Mouse (Mus musculus): ENCODE results near the gene Zfp385c.
"Not testable (repeated sequence)": the region's sequence is repeated elsewhere in the genome, so short reads cannot be mapped to it uniquely, and the experiment has no call there.

Gene Zfp385c

DNA sequence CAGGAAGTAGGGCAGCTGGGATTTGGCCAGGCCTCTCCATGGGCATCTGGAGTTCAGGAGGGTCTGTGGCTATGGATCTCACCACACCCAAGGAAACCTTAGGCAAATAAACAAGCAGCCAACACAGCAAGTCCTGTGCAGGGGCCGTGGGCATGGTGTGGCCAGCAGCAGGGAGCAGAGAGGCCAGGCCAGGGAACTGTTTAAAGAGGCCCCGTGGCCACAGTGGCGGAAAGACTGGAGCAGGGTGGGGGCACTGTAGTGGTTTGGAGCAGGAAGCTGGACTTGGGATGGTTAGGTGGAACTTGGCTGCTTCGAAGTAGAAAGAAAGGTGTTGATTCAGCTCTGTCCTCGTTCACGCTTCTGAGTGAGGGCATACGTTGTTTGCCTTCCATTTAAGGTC is 5.0 kb downstream of the Zfp385c start:
- no peak for DNase-seq (ENCODE audit: low spot score)

DNA sequence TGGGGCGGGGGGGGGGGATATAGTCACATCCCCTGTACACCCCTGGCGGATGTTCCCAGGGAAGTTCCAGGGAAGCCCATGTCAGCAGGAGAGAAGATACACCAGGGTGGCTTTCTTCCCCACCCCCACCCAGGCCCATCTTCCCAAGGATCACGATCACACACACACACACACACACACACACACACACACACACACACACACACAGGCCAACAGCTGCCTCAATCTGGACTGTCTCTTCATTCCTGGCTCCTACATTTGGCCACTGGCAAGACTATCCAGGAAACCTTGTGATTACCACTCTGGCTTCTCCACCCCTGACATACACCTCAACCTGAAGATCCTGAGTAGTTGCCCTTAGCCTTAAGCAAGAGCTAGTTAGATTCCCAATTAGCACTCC is 6.9 kb downstream of the Zfp385c start:
- DNase-seq (ENCODE audit: low spot score) = no peak

DNA sequence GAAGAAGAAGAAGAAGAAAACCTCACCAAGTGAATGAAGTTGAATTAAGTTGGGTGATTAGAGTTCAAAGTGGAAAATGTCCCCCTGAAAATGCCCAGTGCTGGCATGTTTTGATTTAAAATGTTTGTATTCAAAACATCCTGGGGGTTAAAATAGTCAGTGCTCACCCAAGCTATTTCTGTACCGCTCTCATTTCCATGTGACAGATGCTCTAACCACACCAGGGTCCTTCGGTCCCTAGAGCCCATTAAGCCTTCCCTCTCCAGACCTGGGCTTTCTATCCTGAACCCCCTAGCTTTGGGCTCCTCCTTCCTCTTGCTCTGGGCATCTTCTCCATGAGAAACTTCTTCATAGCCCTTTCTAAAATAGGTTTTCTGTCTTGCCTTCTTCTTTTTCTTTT is 8.2 kb downstream of the Zfp385c start:
- no peak for DNase-seq (ENCODE audit: low spot score)

DNA sequence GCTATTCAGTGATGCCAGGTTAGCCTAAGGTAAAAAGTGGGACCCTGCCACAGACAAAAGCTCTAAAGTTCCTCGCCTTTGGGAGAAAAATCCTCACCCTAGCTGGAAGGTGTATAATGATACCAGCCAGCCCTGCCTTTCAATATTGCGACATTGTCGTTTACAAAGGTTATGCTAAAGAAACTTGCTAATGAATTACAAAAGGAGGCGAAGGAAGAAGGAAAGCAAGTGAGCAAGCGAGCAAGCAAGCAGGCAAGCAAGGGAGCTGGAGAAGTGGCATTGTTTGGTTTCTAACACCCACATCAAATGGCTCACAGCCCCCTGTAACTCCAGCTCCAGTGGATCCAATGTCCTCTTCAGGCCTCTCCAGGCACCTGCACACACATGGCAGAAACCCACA is 9.7 kb downstream of the Zfp385c start:
- DNase-seq (ENCODE audit: low spot score) = no peak

DNA sequence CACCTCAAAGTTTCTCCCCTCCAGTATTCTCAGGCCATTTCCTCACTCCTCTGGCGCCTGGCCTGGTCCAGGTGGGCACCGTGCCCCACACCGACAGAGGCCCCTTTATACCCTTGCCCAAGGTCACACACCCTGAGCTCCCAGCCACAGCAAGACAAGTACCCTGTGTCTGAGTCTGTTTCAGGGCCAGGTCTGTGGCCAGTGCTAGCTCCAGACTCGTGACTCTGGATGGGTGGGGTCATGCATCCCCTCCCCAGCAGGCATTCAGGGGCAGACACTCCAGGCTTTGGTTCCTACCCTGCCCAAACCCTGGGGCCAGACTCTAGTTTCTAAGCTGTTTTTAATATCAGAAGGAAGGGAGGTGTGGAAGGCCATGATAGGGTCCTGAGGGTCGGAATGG is 10.4 kb downstream of the Zfp385c start:
- no peak for DNase-seq (ENCODE audit: low spot score)

DNA sequence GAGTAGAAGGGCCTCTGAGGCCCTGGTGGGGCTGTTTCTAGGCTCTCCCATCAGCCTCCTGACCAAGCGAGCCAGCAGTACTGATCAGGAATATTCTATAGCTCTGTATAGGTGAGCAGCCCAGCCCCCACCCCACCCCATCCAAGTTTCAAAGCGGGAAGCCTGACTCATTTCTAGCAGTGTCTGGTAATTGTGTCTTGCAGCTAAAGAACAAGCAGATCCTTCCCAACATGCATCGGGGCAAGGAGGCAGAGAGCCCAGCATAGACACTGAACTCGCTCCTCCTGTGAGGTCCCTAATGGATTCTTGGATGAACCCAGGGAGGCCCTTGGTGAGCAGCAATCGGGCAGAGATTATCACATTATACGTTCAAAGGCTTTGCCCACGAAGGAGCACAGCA is 14.4 kb downstream of the Zfp385c start:
- DNase-seq (ENCODE audit: low spot score) = no peak

DNA sequence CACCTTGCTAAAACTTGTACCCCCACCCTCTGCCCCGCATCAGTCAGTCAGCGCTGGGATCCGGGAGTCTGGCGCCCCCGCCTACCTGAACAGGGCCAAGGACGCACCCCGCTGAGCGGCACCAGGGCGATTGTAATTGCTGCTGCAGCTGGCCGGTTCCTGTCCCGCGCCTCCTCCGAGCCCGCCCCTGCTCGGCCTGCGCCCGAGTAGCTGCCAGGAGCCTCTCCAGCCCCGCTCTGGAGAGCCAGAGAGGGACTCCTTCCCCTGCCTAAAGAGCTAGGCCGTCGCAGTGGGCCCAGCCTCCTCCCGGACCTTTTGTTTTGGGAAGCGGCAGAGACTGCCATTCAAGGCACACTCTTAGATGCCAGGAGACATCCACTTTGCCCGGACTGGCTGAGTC is 19.1 kb downstream of the Zfp385c start:
- DNase-seq (ENCODE audit: low spot score) = no peak

DNA sequence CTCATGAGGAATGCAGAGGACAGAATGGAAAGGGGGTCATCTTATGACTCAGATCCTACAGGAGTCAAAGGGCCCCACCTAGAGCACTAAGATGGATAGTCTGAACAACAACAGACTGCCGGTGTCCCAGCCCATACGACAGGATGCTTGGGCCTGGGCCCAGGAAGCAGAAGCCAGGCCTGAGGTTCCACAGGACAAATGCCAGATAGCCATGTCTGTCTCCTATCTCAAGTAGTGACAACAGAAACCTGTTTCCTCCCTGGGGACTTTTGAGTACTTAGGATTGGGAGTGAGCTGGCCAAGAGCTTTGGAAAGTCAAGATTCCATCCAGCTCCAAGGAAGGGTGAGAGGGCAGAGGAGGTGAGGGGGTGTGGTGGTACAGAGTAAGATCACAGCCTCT is 20.3 kb downstream of the Zfp385c start:
- DNase-seq (ENCODE audit: low spot score) = no peak

DNA sequence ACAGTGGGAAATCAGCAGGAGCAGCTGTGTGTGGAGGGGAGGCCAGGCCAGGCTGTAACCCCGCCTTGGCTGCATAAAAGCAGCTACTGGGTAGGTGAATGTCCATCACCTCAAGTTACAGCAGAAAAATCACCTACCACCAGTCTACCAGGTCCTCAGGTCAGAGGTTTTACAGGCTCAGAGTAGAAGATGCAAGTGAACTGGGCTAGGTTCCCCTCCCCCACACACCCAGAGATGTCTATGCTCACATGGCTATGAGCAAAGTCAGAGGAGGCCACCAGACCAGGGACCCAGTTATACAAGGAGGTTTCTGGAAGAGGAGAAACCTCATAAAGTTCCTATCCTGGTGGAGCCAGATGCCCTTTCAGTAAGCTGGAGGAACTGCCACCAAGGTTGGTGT is 21.2 kb downstream of the Zfp385c start:
- no peak for DNase-seq (ENCODE audit: low spot score)

DNA sequence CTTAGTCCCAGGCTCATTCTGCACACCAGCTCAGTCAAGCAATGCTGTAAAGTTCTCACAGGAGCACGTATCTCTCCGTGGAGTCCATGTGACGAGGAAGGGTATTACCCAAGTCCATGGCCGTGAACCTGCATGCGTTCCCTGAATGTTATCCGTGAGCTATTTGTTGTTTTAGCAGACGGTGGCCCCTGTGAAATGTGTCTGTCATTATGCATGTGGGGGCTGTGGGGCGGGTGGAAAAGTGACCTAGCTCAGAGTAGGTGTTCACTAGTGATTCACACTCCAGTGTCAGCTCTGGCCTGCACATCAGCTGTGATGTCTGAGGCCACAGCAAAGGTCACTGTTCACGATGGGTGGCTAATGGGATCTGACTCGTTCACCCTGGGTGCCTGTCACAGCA is 32.4 kb downstream of the Zfp385c start:
- no peak for DNase-seq (ENCODE audit: low spot score)

DNA sequence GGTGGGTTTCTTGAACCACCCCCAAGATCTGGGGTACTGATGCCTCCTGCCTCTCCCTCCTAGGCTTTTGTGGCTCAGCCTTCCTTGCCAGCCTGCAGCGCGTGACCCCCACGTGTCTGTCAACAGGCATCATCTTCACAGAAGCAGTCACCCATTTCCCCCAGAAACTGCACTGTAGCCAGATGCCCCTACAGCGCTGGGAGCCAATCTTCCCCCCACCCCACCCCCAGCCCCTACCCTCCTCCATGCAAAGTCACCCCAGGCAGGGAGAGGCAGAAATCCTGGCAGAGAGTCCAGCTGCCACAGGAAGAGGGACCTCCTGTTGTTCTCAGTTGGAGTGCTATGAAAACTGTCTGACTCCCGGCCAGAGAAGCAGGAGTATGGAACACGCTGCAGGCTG is 35.8 kb downstream of the Zfp385c start:
- DNase-seq (ENCODE audit: low spot score) = no peak

DNA sequence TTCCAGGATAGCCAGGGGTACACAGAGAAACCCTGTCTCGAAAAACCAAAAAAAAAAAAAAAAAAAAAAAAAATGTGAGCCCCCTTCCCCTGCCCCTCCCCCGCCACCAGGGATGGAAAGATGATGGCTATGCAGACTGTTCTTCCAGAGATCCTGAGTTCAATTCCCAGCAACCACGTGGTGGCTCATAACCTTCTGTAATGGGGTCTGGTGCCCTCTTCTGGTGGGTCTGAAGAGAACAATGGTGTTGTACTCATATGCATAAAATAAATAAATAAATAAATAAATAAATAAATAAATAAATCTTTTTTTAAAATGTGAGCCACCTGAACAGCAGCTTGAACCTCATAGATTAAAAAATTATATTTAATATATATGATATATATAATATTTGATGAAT is 36.7 kb downstream of the Zfp385c start:
- DNase-seq (ENCODE audit: low spot score) = not testable (repeated sequence)

DNA sequence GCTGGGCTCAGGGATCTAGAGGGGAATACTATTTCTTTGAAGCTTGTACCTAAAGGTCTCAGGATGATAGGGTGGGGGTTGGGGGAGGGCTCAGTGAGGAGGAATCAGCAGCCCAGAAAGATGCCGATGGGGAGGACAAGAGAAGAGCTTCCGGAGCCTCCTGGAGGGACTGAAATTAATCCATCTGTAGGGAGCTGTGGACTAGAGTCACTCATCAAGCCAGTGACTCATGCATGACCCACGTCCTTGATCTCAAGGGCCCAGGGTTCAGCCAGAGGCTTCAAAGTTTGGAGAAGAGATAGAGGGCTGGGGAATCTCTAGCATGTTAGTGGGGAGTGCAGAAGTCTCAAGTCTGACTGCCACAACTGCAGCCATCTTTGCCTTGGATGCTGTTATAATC is 40.5 kb downstream of the Zfp385c start:
- no peak for DNase-seq (ENCODE audit: low spot score)

DNA sequence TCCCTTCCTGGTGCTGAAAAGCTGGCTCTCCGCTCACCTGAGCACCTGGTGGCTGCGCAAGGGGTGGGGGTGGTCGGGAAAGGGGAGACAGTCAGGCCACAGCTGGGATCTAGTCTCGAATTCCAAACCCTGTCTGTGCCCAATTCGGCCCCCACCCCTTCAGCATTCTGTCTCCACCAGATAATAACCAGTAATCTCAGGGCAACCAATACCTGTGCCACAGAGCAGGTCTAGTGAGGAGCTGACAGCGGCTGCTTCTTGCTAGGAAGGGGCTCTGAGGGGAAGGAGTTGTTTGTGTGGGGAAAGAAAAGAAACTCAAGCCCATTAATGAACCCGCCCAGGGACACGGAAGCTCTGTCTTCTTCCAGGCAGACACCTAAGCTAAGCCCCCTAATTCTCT is 41.0 kb downstream of the Zfp385c start:
- no peak for DNase-seq (ENCODE audit: low spot score)

DNA sequence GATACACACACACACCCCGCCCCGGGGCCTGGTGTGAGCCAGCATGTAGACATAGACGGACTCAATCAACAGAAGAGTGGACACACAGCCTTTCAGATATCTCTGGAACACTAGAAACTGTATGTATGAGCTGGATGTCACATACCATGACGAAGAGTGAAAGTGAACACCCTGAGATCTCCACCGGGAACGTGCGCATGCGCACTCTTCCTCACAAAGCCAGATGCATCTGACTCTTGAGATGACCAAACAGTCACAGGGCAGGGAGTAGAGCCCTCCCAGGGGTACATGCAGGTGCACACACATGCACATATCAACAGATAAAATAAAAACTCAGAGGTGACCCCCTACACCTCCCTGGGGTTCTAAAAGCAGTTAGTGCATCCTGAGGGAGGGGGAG is 43.9 kb downstream of the Zfp385c start:
- no peak for DNase-seq (ENCODE audit: low spot score)

DNA sequence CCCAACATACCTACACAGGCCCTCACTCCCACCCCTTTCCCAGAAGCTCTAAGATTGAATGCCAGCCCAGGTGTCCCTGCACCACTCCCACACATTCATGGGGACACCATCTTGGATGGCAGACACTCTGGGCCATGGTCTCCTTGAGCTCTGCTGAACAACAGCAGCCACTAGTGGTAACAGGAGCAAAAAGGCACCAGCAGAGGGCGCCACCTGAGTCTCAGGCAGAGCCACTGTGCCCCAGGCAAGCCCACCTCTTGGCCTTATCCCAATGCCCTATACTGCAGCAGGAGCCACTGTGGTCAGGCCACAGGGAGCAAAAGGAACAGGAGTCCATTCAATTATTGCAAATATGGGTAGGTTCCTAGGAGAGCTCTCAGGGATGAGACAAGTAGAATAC is 46.0 kb downstream of the Zfp385c start:
- DNase-seq (ENCODE audit: low spot score) = no peak

DNA sequence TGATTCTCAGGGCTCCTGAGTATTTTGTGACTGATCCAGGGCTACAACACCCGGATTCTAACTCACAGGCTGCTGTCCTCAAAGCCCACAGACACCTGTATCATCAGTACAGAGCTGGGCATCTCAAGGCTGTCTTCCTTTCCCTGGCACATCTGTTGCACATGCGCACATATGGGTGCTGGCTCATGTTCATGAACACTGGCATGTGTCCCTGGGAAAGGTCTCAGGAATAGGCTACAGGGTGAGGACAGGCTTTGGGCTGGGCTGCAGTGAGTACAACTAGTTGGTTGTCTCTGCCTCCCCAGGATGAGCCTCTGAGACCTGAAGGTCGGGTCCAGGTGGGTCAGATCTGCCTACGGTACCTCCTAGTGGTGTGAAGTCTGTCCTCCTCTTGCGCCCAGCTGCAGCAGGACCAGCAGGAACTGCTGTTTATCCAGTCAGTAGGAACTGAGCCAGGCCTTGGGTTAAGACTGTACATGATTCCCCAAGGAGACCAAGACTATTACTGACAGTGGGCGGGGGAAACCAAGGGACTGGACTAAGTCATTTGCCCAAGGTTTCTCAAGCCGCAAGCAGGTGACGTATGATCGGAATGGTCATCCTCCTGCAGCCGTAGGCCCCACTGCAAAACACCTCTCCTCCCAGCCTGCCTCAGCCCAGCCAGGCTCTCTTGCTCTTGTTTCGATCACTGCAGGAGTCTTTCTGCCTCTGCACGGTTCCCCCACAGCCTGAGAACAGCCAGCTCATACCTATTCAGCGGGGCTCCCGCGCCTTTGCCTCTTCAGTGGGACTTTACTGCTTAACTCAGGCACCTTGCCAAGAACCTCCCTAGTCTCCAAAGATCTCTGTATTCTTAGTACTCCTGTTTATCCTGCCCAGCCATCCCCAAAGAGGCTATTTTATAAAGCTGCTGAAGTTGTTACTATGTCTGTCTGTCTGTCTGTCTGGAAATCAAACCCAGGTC is 48.4 kb downstream of the Zfp385c start:
- DNase-seq (ENCODE audit: low spot score) = no peak

DNA sequence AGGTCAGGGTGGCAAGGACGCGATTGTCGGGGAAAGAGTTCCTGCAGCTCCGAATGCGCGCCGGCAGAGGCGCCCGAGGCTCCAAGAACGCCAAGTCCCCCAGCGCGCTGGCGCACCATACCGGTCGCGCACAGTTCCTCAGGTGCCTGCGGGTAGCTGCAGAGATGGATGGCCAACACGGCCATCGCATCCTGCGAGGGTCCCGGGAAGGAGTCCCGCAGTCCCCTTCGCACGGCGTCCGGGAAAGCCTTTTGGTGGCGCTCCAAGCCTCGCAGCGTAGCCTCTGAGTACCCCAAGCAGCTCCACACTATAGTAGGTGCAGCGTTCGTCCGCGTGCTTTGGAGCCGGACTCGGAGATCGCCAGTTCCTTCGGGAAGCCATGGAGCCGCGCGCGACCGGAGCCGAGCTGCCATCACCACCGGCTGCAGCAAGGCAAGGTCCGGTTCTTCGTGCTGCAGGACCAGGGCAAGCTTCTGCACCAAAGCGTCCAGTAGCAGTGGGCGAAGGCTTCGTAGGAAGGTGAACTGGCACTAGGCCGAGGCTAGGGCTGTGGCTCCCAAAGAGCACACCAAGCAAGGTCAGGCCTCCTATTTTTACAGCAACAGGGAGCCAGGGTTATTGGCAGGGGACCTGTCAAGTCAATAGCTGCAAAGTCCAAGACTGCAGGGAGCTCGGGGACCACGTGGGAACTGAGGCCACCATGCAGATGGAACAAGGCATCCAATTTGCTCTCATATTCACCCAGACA is 51.9 kb downstream of the Zfp385c start:
- DNase-seq (ENCODE audit: low spot score) = no peak

DNA sequence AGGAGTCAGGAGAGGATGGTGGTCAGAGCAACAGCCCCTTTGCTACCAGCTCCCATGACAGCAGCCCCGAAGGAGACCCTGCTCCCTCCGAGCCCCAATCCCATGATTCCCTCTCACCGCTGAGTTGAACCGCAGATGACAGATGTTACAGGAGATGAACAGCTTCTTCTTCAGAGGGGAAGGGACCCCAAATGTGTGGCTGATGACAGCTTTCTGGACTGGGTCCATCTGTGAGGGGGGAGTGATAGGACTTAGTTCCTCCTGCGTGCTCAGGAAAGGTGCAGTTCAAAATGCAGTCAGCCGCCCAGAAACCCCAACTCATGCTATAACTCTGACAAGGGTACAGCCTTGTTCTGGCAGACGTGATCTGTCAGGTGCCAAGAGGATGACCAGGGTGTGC is 57.7 kb downstream of the Zfp385c start:
- no peak for DNase-seq (ENCODE audit: low spot score)

DNA sequence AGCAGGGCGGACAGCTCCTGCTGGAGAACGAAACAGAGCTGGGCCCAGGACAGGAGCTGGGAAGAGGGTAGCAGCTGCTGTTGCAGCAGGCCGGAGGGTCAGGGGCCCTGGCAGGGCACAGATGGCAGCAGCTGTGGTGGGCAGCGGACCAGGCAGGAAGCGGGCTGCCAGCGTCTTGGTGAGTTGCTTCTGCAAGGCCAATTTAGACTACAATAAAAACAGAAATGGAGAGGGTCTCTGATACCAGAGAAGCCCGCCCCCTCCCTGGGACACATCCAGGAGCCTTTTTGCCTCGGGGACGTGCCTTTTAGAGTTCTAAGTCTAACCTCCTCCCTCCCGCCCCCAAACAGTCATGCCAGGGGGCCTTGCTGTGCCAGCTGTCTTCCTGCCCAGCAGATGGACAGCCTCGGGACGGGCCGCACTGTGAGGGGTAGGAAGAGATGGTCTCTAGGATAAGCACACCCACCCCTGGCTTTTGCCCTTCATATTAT is 63.3 kb downstream of the Zfp385c start:
- no peak for DNase-seq (ENCODE audit: low spot score)

DNA sequence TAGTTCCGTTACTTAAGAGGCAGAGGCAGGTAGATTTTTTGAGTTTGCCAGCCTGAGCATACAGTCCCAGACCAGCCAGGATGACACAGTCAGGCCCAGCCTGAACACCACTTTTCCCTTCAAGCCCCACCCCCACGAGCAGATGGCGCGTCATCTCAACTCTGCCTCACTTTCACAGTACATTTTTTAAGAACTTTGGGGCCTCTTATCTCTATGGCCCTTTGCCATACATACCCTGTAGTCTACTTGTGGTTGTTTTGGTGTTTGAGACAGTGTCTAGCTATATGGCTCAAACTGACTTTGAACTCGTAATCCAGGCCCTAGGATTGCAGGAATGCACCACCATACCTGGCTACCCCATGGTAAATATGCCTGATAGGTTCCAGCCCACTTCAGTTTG is 64.2 kb downstream of the Zfp385c start:
- no peak for DNase-seq (ENCODE audit: low spot score)

DNA sequence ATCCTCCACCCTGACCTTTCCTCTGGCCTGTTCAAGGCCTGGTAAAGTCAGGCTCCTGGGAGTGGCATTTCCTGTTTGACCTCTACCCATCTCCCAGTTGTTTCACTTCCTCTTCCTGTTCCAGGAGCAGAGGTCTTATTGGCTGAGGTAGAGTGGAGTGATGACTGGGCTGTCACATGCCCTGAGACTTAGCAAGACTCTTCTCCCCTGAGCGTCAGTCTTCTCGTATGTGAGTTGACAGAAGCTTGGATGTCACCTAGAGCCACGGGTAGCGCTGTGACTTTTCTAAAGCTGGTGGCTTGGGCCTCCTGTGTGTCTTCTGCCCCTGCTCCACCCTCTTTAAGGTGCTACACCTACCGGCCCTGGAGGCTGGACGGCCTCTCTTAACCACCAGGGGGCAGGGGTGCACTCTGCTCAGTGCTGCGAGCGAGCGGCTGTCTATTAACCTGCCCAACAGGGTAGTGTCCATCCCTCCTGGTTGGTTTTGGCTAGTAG is 65.5 kb downstream of the Zfp385c start:
- no peak for DNase-seq (ENCODE audit: low spot score)
